Mouse (Mus musculus) myocyte (in vitro differentiated cells): ENCODE measurements around the gene Hoxd8.

Source experiments
- MAX ChIP-seq: IDR thresholded peaks from one replicate; pipeline ENCODE4 v1.6.1; 2011; ENCODE audit warnings: low read depth, mild to moderate bottlenecking, control low read depth
- POLR2A ChIP-seq: IDR thresholded peaks from one replicate; pipeline ENCODE4 v1.6.1; 2011; ENCODE audit warnings: low read depth, mild to moderate bottlenecking, control low read depth, moderate library complexity; ENCODE audit not compliant: insufficient read length
- USF1 ChIP-seq: IDR thresholded peaks from one replicate; pipeline ENCODE4 v1.6.1; 2011; ENCODE audit warnings: low read depth, mild to moderate bottlenecking, control low read depth, moderate library complexity

- no peak for TF ChIP-seq USF1
- no peak for TF ChIP-seq POLR2A
- TF ChIP-seq MAX: no peak
Measured at GRCm38 (mm10) chr2:74689574-74690337, 14.7 kb upstream of the Hoxd8 start.
